Mouse (Mus musculus) lung, postnatal 14 days (tissue): ENCODE data around the gene Dynll2.
"Not testable (repeated sequence)": the region's sequence is repeated elsewhere in the genome, so short reads cannot be mapped to it uniquely, and the experiment has no call there.

Source experiments
- DNase-seq: peaks from one replicate; pipeline ENCODE4 v3.0.0; 2021

Gene Dynll2

GRCm38 (mm10) chr11:87986141-87986741, 1.1 kb downstream of the Dynll2 start:
- DNase-seq = peak; percentile 72

DNA sequence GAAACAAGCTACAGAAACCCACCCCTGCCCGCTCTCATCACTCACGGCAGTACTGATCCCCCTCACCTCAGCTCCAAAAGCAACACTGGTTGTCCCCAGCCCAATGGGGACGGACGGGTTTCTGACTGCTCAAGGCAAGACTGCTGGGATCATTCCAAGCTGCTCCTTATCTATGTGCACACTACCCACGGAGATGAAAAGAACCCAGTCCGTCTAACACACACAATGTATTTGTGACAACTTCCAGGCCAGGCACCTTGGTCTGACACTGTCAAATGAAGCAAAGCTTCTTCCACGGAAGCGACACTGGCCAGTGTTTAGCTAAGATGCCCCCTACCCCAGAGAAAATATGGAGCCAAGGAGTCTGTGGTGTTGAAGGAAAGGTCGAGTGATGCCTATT, 1.7 kb downstream of the Dynll2 start:
- no peak for DNase-seq

DNA sequence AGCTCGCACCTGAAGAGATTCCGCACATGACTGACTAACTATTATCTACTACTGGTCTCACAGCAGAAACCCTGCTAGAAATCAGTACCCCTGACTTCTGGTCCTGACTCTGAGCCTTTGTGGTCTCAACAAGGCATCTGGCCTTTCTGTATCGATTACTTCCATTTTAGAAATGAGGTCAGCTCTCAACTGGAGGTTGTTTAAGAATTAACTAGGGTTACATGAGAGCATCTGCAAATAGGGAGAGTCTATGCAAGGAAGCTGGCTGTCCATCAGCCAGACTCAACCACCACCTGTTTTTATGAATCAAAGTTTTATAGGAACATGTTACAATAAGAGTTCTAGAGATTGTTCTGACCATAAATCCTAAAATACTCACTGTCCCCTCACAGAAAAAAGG, 2.8 kb downstream of the Dynll2 start:
- no peak for DNase-seq

DNA sequence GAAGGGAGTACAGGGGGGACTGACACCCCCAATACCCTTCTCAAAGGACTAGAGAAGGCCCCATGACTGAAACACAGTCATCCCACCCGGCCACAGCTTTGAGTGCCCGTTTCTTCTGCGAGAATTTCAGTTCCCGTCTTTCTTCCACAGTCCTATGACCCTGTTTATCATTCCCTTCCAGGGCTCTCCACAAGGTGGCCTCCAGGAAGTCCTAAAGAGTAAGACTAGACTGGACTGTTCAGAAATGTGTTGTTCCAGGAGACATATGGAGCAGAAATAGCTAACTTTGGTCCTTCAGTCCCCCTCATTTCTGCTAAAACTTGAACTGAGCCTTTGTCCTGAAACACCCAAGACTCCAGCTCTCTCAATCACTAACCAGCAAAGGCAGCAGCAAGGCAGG, 8.4 kb downstream of the Dynll2 start:
- DNase-seq = no peak

DNA sequence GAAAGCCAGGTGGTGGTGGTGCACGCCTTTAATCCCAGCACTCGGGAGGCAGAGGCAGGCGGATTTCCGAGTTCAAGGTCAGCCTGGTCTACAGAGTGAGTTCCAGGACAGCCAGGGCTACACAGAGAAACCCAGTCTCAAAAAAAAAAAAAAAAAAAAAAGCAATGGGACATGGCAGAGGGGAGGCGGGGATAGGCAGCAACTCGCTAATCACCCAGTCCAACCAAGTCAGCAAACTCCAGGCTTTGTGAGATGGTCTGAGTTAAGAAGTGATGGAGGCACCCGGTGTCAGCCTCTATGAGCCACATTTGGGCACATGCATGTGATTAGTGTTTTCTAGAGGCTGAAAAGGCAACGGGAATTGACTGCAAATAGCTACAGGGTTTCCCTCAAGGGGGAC, 10.3 kb downstream of the Dynll2 start:
- not testable (repeated sequence) for DNase-seq

GRCm38 (mm10) chr11:87974477-87975181, 12.7 kb downstream of the Dynll2 start:
- DNase-seq = peak; percentile 57

DNA sequence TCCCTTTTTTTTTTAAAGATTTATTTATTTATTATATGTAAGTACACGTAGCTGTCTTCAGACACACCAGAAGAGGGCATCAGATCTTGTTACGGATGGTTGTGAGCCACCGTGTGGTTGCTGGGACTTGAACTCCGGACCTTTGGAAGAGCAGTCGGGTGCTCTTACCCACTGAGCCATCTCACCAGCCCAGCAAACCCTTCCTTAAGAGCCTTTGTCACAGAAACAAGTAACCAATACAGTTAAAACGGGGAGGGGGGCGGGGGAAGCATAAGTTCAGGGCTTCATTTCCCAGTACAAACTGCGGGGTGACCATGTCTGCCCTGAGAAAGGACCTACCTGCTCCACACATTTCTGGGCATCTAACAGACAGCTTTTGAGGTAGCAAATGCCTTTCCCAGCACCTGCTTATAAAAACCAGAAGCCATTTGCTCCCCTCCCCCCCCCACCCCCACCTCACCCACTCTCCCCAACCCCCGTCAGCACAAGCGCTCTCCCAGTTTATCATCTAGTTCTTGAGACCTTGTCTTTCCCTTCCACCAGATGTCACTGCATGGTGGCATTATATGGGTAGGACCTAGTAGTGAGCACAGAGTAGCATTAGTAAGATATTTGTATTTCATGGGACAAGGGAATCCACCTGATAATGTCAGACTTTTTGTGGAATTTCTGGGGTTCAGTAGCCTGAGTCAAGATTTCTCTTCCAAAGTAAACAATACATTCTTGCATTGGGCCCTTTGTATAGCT, 13.6 kb downstream of the Dynll2 start:
- no peak for DNase-seq

DNA sequence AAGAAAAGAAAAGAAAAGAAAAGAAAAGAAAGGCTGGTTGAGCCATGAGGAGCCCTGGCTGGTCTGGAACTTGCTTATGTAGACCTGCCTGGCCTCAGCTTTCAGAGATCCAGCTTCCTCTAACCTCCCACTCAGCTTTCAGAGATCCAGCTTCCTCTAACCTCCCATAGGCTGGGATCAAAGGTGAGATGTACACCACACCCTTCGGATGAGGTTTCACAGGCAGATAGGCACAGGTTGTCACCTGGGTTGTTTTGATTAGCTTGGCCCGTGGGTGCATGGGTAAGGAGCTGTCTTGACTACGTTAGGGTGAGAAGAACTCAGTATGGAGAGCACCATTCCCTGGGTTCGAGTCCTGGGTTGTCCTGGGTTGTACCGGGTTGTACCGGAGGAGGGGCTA, 14.5 kb downstream of the Dynll2 start:
- DNase-seq = no peak

GRCm38 (mm10) chr11:87968356-87969122, 18.8 kb downstream of the Dynll2 start:
- DNase-seq = no peak

DNA sequence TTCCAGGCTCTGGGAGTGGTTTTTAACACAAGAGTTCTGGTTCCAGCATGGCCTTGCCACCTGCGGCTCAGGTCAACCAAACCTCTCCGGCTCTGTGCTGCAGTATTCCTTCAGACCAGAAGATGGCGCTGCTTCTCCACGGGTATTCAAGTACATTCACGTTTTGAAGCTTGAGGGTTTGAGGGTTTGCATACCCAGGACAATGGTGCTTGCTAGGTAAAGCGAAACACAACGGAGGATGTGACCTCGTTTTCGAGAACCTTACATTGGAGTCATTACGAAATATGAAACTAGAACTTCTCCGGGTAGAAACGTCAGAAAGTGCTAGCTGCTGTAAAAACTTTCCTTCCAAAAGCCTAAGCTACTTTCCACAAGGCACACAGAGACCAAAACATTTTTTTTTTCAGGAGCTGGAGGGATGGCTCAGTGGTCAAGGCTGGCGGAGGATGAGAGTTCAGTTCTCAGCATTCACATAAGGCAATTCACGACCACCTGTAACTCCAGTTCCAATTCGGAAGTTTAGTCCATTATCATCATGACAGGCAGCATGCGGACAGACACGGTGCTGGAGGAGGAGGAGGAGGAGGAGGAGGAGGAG, 19.5 kb downstream of the Dynll2 start:
- DNase-seq = peak; percentile 87

- DNase-seq = no peak
Observed at GRCm38 (mm10) chr11:87966214-87966613, 21.1 kb downstream of the Dynll2 start.

DNA sequence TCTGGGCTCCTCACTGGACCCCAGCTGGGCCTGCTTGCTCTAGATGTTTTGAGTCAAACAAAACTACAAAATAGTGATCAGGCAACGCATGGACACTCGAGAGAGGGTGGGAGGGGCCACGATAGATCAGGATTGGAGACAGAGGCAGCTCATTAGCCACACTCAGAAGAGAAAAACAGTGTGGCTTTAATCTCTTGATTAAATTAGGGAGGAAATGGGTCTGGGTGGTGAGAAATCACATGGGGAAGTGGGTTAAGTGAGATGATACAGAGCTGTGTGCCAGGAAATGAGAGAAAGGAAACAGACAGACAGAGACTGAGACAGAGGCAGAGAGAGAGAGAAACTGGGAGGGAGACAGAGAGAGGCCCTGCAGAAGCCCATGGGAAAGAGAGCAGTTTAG, 22.0 kb downstream of the Dynll2 start:
- DNase-seq = no peak

DNA sequence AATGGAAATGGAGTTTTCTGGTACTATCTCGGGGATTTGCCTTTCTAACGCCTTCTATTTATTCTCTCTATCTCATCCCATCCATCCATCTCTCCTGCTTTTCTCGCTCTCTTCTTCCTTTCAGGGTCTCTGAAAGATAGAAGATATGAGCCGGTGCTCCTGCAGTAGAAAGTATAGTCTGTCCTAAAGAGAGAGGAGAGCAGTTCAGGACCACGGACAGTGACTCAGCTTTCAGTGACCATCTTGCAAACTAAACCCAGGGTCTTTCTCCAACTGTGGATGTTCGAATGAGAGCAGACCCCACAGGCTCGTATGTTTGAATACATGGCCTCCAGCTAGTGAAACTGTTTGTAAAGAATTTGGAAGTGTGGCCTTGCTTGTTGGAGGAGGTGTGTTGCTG, 30.3 kb downstream of the Dynll2 start:
- DNase-seq = peak; percentile 20

DNA sequence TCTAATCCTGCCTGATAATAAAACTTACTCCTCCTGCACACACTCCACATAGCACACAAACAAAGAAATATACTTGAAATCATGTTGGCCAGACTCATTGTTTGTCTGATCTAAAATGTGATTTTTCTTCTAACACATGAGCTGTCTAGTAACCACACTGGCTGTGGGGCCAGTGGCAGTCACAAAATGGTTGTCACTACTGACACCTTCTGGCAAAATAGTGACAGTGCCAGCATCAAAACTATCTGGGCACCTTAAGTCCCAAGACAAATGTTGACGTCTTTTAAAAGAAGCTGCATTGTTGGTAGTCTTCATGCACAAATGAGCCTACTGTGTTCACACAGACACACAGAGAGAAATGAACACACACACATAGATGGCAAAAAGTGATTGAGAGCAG, 32.2 kb downstream of the Dynll2 start:
- no peak for DNase-seq

DNA sequence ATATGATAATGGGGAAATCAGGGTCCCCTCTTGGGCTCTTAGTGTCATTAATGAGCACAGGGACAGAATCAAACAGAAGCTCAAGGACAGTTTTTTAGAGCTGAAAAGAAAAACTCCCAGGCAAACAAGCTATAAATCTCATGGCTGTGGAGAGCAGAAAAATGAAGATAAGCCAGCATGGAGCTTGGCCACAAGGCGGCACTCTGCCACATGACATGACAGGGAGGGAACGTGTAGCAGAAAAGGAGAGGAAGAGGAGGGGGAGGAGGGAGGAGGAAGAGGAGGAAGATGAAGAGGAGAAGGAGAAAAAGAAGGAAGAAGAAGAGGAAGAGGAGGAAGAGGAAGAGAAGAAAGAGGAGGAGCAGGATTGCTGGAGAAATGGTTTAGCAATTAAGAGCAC, 37.3 kb downstream of the Dynll2 start:
- DNase-seq = no peak

DNA sequence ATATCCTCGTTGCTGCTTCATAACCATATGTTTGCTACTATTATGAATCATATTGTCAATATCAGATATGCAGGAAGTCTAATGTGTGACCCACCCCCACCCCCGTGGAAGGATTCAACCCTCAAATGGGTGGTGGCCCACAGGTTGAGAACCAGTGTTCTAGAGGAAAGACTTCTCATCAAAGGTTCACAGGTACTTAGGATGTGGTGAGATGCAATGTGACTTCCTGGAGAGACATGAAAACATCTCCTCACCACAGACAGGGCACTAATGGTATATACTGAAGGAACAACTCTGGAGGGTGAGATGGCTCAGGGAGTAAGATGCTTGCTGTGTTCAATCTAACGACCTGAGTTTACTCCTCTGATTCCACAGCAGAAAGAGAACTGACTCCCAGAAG, 51.9 kb downstream of the Dynll2 start:
- DNase-seq = no peak

DNA sequence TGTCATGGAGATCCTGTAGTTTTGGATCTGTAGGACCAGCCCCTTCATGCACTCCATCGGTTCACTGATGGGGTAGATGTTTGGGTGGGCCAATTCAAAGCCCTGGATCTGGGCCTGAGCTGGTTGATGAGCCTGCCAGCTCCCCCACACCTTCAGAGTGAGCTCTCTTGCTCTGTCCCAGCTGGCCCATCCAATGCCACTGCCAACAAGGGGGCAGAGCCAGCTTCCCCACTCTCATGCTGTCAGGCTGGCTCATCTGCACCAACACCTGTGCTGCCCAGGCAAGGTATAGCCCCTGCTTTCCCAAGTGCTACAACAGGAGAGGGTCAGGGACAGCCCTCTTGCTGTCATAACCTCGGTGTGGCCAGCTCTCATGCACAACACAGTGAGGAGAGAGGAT, 53.6 kb downstream of the Dynll2 start:
- DNase-seq = no peak

DNA sequence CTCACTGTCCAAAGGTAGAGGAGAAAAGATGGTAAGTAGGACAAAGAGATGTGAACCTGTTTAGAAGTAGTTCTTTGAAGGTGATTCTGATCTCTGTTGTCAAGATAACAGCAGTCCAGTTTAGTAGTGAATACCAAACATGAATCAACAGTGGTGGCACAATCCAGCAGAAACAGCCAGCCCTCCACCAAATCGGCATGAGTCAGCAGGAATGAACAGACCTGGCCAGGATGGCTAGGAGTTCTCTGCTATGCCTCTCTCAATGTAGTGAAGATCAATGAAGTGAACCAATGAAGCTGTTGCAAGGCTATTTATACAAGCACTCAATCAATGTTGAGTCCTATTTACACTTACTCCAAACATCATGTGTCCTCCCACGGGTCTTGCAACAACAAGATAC, 57.0 kb downstream of the Dynll2 start:
- no peak for DNase-seq
